Mouse (Mus musculus): Measurements from ENCODE around the gene Themis3. TPM values are rescaled to one million over a fixed set of nuclear protein-coding genes. Genes with fewer than 3 reads are reported as not detected.

Themis3 gene
- polyA plus RNA-seq, 1 experiment from 2014 or later: not detected

DNA sequence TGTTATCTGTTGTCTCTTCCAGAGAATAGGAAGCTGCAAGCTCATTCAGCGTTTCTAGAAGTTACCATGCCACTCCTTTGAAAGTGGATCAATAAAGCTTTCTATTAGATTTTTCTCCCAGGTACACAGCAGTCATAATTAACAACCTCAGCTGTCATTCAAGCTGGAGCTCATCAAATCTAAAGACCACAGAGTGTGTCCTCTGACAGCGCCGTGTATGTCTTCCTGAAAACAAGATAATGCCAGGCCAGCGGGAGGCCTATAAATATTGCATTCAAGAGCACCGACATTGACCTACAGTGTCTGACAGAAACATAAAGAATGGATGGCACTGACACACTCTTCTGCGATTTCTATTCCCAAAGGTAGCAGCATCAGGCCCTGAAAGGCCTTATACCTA lies 16.9 kb downstream of the Themis3 start:
- Histone ChIP-seq H3K9me3 (ENCODE audit: control insufficient read depth, low read length) (no peaks in the 10 kb centered on the region), H3K9ac (ENCODE audit: low read length) (no peak overlapping the region), H3K4me3 (ENCODE audit: control insufficient read depth in 1 of 2, insufficient read depth in 1 of 2, low read depth in 1 of 2, low read length in 2 of 2) (no peak overlapping the region), H3K36me3 (ENCODE audit: control insufficient read depth, insufficient read depth, low read length) (no peaks in the 10 kb centered on the region), H3K27ac (replicated peaks in 1 of 2; ENCODE audit: control insufficient read depth in 1 of 2, insufficient read depth in 1 of 2, low read depth in 2 of 2, low read length in 2 of 2) (no peak overlapping the region), H3K4me2 (ENCODE audit: low read length) (no peak overlapping the region), H3K27me3 (ENCODE audit: control insufficient read depth, insufficient read depth, low read length) (no peaks in the 10 kb centered on the region), H3K4me1 (ENCODE audit: control insufficient read depth in 2 of 2, insufficient read depth in 2 of 2, low read length in 2 of 2) (no peaks in the 10 kb centered on the region)
- ATAC-seq (ENCODE audit: insufficient number of reproducible peaks, insufficient read depth, low FRiP score, low read depth): no peak
- WGBS: 61% methylated on average over 6 of the region's 6 CpGs

DNA sequence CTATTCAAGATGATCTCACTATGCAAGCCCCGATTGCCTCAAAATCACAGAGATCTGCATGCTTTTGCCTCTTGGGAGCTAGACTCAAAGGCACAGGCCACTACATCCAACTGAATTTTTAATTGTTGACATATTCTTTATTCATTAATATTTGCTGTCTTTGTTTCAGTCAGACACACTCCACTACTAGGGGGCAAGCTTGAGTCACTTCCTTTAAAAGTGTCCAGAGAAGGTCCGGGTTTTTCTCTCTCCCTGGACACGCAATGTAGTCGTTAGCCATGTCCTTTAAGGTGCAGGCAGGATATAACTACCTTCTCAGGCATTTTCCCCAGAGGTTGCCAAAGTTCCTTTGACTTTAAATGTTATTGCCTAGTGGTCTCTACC lies 21.8 kb downstream of the Themis3 start:
- H3K9ac ChIP-seq (ENCODE audit: low read length): no peak overlapping the region
- H3K4me1 ChIP-seq (ENCODE audit: control insufficient read depth in 2 of 2, insufficient read depth in 2 of 2, low read length in 2 of 2): no peaks in the 10 kb centered on the region; a peak in 1 of 4 replicates
- 63% methylated on average over 4 of the region's 4 CpGs for WGBS
- H3K9me3 ChIP-seq (ENCODE audit: control insufficient read depth, low read length): no peaks in the 10 kb centered on the region
- no peak for ATAC-seq (ENCODE audit: insufficient number of reproducible peaks, insufficient read depth, low FRiP score, low read depth)
- no peak overlapping the region for H3K4me2 ChIP-seq (ENCODE audit: low read length)
- H3K4me3 ChIP-seq (ENCODE audit: control insufficient read depth in 1 of 2, insufficient read depth in 1 of 2, low read depth in 1 of 2, low read length in 2 of 2): no peak overlapping the region
- H3K27me3 ChIP-seq (ENCODE audit: control insufficient read depth, insufficient read depth, low read length): no peaks in the 10 kb centered on the region
- no peaks in the 10 kb centered on the region for H3K36me3 ChIP-seq (ENCODE audit: control insufficient read depth, insufficient read depth, low read length)
- no peak overlapping the region for H3K27ac ChIP-seq (replicated peaks in 1 of 2; ENCODE audit: control insufficient read depth in 1 of 2, insufficient read depth in 1 of 2, low read depth in 2 of 2, low read length in 2 of 2)

DNA sequence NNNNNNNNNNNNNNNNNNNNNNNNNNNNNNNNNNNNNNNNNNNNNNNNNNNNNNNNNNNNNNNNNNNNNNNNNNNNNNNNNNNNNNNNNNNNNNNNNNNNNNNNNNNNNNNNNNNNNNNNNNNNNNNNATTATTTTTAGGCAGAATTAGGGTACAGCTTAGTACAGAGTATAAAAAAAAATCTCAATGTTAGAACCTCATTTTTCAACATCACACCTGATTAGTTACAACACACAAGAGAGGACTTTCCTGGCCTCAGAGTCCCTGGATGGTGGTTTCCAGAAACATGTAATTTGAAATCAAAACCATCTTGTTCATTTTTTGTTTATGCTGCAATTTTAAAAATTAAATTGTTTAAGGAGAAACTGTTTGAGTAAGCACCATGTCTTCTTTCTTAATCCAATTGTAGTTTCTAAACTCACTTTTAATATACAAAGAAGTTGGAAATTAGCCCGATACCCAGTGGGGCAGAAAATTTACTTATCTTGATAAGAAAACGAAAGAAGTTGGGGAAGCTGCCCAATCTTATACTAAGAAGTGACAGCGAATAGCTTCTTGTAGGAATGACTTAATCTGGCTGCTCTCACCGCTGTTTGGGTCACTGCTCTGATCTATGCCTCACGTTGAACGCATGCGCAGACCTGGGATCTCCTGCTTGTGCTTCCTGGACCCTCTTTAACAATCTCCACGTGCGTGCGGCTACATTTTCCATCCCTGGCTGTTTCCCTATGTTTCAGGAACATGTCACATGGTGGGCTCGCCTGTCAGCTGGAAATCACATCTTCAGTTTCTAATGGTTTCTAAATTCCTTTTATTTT lies 22.4 kb downstream of the Themis3 start:
- H3K27me3 ChIP-seq (ENCODE audit: control insufficient read depth, insufficient read depth, low read length): no peaks in the 10 kb centered on the region
- no peak overlapping the region for H3K9ac ChIP-seq (ENCODE audit: low read length)
- H3K4me1 ChIP-seq (ENCODE audit: control insufficient read depth in 2 of 2, insufficient read depth in 2 of 2, low read length in 2 of 2): no peaks in the 10 kb centered on the region; a peak in 1 of 4 replicates
- no peaks in the 10 kb centered on the region for H3K9me3 ChIP-seq (ENCODE audit: control insufficient read depth, low read length)
- H3K36me3 ChIP-seq (ENCODE audit: control insufficient read depth, insufficient read depth, low read length): no peaks in the 10 kb centered on the region
- H3K4me3 ChIP-seq (ENCODE audit: control insufficient read depth in 1 of 2, insufficient read depth in 1 of 2, low read depth in 1 of 2, low read length in 2 of 2): no peak overlapping the region
- ATAC-seq (ENCODE audit: insufficient number of reproducible peaks, insufficient read depth, low FRiP score, low read depth): no peak
- WGBS: 68% methylated on average over 11 of the region's 11 CpGs
- no peak overlapping the region for H3K4me2 ChIP-seq (ENCODE audit: low read length)
- H3K27ac ChIP-seq (replicated peaks in 1 of 2; ENCODE audit: control insufficient read depth in 1 of 2, insufficient read depth in 1 of 2, low read depth in 2 of 2, low read length in 2 of 2): no peak overlapping the region

DNA sequence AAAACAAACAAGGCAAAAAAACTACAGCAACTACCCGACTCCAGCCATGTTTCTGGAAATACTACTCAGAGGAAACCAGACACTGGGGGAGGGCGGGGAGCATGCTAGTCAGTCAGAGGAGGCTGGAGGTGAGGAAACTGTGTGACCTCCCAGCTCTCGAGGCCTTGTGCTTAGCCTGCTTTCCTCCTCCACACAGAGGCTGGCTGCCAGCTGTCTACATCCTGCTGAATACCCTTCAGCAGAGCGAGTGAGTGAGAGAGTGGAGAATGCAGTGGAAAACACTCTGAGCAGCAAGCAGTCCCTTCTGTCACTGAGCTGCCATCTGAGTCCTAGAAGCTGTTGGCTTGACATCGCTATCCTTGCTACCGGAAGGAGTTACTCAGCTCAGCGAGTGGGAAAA lies 30.2 kb downstream of the Themis3 start:
- Histone ChIP-seq H3K9ac (ENCODE audit: low read length) (no peak overlapping the region), H3K4me3 (ENCODE audit: control insufficient read depth in 1 of 2, insufficient read depth in 1 of 2, low read depth in 1 of 2, low read length in 2 of 2) (no peak overlapping the region), H3K27me3 (ENCODE audit: control insufficient read depth, insufficient read depth, low read length) (no peaks in the 10 kb centered on the region), H3K4me2 (ENCODE audit: low read length) (no peak overlapping the region), H3K4me1 (ENCODE audit: control insufficient read depth in 2 of 2, insufficient read depth in 2 of 2, low read length in 2 of 2) (no peaks in the 10 kb centered on the region; a peak in 1 of 4 replicates), H3K36me3 (ENCODE audit: control insufficient read depth, insufficient read depth, low read length) (no peaks in the 10 kb centered on the region), H3K27ac (replicated peaks in 1 of 2; ENCODE audit: control insufficient read depth in 1 of 2, insufficient read depth in 1 of 2, low read depth in 2 of 2, low read length in 2 of 2) (peak overlapping the region in 1 of 2 experiments; percentile 47; a peak in 2 of 4 replicates), H3K9me3 (ENCODE audit: control insufficient read depth, low read length) (peaks cover 4% of the 10 kb centered on the region; the same call in 1 of the 2 replicates)
- ATAC-seq (ENCODE audit: insufficient number of reproducible peaks, insufficient read depth, low FRiP score, low read depth): no peak
- 58% methylated on average over 7 of the region's 7 CpGs for WGBS

DNA sequence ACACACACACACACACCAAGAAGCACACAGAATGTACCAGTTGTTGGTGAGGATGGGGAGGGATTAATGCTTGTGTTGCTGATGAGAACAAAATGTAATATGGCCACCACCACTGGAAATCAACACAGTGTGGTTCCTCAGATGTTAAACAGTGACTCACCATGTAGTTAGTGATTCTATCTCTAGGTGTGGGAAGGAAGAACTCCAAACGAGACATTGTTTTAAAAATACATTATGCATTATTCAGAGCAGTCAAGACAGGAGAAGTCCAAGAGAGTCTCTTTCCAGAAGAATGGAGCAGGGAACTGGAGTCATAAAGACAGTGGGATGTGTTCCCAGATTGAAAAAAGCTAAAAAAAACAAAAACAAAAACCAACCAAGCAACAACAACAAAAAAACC lies 30.9 kb downstream of the Themis3 start:
- ATAC-seq (ENCODE audit: insufficient number of reproducible peaks, insufficient read depth, low FRiP score, low read depth): no peak
- H3K4me2 ChIP-seq (ENCODE audit: low read length): no peak overlapping the region
- H3K4me3 ChIP-seq (ENCODE audit: control insufficient read depth in 1 of 2, insufficient read depth in 1 of 2, low read depth in 1 of 2, low read length in 2 of 2): no peak overlapping the region
- no peaks in the 10 kb centered on the region for H3K27me3 ChIP-seq (ENCODE audit: control insufficient read depth, insufficient read depth, low read length)
- 0 out of 4 replicates have a peak overlapping the region, but pooled peaks of 1 of the 2 experiments have one; percentile 47 for H3K27ac ChIP-seq (replicated peaks in 1 of 2; ENCODE audit: control insufficient read depth in 1 of 2, insufficient read depth in 1 of 2, low read depth in 2 of 2, low read length in 2 of 2)
- H3K9me3 ChIP-seq (ENCODE audit: control insufficient read depth, low read length): peaks cover 4% of the 10 kb centered on the region; the same call in 1 of the 2 replicates
- no peak overlapping the region for H3K9ac ChIP-seq (ENCODE audit: low read length)
- H3K36me3 ChIP-seq (ENCODE audit: control insufficient read depth, insufficient read depth, low read length): no peaks in the 10 kb centered on the region
- no peaks in the 10 kb centered on the region; a peak in 1 of 4 replicates for H3K4me1 ChIP-seq (ENCODE audit: control insufficient read depth in 2 of 2, insufficient read depth in 2 of 2, low read length in 2 of 2)
- 39% methylated on average over 1 of the region's 1 CpGs for WGBS

DNA sequence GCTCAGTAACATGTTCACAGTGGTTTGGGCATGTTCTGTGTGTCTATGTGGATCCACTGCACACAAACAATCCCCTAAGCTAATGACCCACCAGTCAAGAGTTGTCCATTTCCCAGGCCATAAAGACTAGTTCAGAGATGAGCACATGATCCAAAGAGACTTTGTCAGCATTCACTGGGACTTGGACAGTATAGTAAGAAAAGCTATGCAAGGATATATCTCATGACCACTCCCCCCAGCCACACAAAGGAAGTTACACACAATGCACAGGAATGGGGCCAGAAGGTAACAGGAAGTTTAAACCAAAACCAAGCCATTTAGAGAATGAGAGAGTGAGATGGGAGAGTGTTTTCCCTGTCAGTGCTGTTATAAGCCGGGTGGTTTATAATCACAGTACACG lies 33.0 kb downstream of the Themis3 start:
- Histone ChIP-seq H3K4me2 (ENCODE audit: low read length) (no peak overlapping the region), H3K4me3 (ENCODE audit: control insufficient read depth in 1 of 2, insufficient read depth in 1 of 2, low read depth in 1 of 2, low read length in 2 of 2) (no peak overlapping the region), H3K4me1 (ENCODE audit: control insufficient read depth in 2 of 2, insufficient read depth in 2 of 2, low read length in 2 of 2) (no peaks in the 10 kb centered on the region), H3K36me3 (ENCODE audit: control insufficient read depth, insufficient read depth, low read length) (no peaks in the 10 kb centered on the region), H3K27ac (replicated peaks in 1 of 2; ENCODE audit: control insufficient read depth in 1 of 2, insufficient read depth in 1 of 2, low read depth in 2 of 2, low read length in 2 of 2) (peak overlapping the region in 1 of 2 experiments; percentile 35; a peak in 1 of 4 replicates), H3K9ac (ENCODE audit: low read length) (no peak overlapping the region), H3K9me3 (ENCODE audit: control insufficient read depth, low read length) (peaks cover 4% of the 10 kb centered on the region; the same call in 1 of the 2 replicates), H3K27me3 (ENCODE audit: control insufficient read depth, insufficient read depth, low read length) (no peaks in the 10 kb centered on the region)
- whole genome bisulfite sequencing: 58% methylated on average over 2 of the region's 2 CpGs
- peak; percentile 31; the same call in 1 of the 2 replicates for ATAC-seq (ENCODE audit: insufficient number of reproducible peaks, insufficient read depth, low FRiP score, low read depth)

DNA sequence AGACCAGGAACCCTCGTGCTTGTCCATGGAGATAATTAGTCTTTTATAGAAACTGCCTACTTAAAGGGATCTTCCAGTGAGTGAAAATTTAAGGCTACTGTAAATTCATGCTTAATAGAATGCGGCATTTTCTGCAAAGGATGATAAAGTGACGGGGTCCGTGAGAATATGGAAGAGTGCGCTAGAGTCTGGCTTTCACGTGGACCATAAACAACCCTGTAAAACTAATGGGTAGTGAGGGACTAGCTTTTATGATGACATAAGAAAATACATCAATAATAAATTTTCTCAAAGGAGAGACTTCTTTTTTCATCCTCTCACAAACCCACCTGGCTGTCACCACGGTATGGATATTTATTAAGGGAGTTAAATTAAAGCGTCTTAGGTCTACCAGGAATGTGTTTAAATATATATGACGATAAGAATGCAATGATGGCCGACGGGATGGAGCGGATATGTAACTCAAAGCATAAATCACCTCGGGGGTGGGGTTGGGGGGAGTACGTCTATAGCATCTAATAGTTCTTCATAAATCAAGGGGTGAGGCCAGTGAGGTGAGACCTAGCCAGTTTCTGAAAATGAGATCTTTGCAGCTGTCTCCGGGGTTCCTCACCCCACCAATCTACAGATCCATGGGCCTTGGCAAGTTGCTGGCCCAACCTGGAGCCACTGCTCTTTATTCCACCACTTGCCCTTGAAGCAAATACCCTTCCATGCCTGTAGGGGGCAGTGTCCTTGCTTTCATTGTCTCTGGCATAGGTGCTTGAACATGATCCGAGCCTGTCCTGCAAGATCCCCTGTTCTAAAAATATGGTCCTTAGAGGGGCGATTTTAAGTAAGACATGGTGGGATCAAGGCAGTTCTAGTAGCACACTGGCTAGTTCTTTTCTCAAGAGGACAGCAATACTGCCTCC lies 35.8 kb downstream of the Themis3 start:
- WGBS: 83% methylated on average over 17 of the region's 17 CpGs
- H3K27me3 ChIP-seq (ENCODE audit: control insufficient read depth, insufficient read depth, low read length): no peaks in the 10 kb centered on the region
- H3K36me3 ChIP-seq (ENCODE audit: control insufficient read depth, insufficient read depth, low read length): no peaks in the 10 kb centered on the region
- H3K4me2 ChIP-seq (ENCODE audit: low read length): no peak overlapping the region
- no peaks in the 10 kb centered on the region for H3K9me3 ChIP-seq (ENCODE audit: control insufficient read depth, low read length)
- no peak overlapping the region for H3K4me3 ChIP-seq (ENCODE audit: control insufficient read depth in 1 of 2, insufficient read depth in 1 of 2, low read depth in 1 of 2, low read length in 2 of 2)
- no peak overlapping the region for H3K9ac ChIP-seq (ENCODE audit: low read length)
- no peaks in the 10 kb centered on the region for H3K4me1 ChIP-seq (ENCODE audit: control insufficient read depth in 2 of 2, insufficient read depth in 2 of 2, low read length in 2 of 2)
- ATAC-seq (ENCODE audit: insufficient number of reproducible peaks, insufficient read depth, low FRiP score, low read depth): no peak
- H3K27ac ChIP-seq (replicated peaks in 1 of 2; ENCODE audit: control insufficient read depth in 1 of 2, insufficient read depth in 1 of 2, low read depth in 2 of 2, low read length in 2 of 2): no peak overlapping the region
